Mouse (Mus musculus) Patski (cell line): ENCODE results near the gene Sytl1. TPM values are rescaled to one million over a fixed set of nuclear protein-coding genes. Genes with fewer than 3 reads are reported as not detected.

Source experiments
- ATAC-seq: fragments of 100-300 bp; one replicate; pipeline ENCODE4 v1.8.0; 2021
- CTCF ChIA-PET: fragments of 350-600 bp; sonication (Branson Sonifier 250); formaldehyde crosslinking; loops from one replicate; lab custom pipeline; 2022; ENCODE audit warnings: inconsistent platforms; lab: Charles Lee
- POLR2A ChIA-PET: fragments of 350-600 bp; sonication (Branson Sonifier 250); formaldehyde crosslinking; loops from one replicate; lab custom pipeline; 2022; ENCODE audit warnings: antibody characterized with exemption, inconsistent platforms; lab: Charles Lee
- DNase-seq: peaks from one replicate; pipeline ENCODE4 v3.0.0-alpha.2; 2011; ENCODE audit warnings: low read depth, low spot score
- H3K27me3 ChIP-seq: fragments of 371-371 bp; one replicate; pipeline ENCODE4 v1.5.1; 2021
- CTCF ChIP-seq: fragments of 100-300 bp; IDR thresholded peaks from one replicate; pipeline ENCODE4 v1.5.1; 2021
- in situ Hi-C: fragments of 300-500 bp; cut with MboI; formaldehyde crosslinking; loops from 3 replicates; pipeline ENCODE4 v1.11.1; 2018; ENCODE audit warnings: low pct_unique_long_range_greater_than_20kb, mixed read lengths
- polyA plus RNA-seq: library from polyadenylated mRNA; unstranded; gene quantifications from one replicate; pipeline ENCODE4 v1.2.3, GENCODE M21; 2021

Gene Sytl1
- polyA plus RNA-seq, 1 experiment from 2014 or later = 0.15 TPM

DNA sequence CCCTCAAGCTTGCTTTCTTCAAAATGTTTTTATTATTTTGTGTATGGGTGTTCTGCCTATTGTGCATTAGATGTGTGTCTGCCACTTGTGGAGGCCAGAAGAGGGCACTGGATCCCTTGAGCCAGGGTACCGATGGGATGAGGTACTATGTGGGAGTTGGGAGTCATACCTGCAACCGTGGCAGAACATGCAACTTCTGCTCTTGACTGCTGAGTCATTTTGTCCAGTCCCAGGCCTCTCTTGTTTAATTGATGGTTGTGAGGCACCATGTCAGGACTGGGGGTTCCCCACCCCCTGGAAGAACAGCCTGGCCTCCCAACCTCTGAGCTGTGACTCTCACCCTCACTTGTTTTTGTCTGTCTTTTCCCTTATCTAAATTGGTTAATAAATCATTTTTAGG lies 1.6 kb upstream of the Sytl1 start:
- POLR2A ChIA-PET = interaction anchor here (0.6 kb wide), 1 partner anchor 103 kb away, joined by 3 read pairs; no protein-coding TSS in a partner anchor
- no peak for TF ChIP-seq CTCF
- in situ Hi-C loops = no loop called here
- CTCF ChIA-PET = interaction anchor here (1.3 kb wide), 1 partner anchor 13 kb away, joined by 3 read pairs; no protein-coding TSS in a partner anchor
- H3K27me3 ChIP-seq = no peaks in the 10 kb centered on the region
- ATAC-seq (no peak), DNase-seq (no peak)

DNA sequence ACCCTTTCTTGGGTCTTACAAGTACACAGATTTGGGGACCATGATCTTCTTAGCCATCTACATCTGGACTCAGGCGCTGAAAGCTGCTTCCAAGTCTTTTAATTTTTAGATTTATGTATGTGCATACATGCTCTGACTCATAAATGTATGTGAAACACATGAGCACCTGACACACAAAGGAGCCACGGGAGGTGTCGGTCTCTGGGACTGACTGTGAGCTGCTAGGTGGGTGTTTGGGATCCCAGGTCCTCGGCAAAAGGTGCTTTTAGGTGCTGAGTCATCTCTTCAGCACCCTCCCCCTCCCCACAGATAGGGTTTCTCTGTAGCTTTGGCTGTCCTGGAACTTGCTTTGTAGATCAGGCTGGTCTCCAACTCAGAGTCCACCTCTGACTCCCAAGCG lies 843 bp upstream of the Sytl1 start:
- POLR2A ChIA-PET = interaction anchor here (1.2 kb wide), 1 partner anchor 9 kb away, joined by 3 read pairs; no protein-coding TSS in a partner anchor
- no peaks in the 10 kb centered on the region for H3K27me3 ChIP-seq
- no peak for DNase-seq
- CTCF ChIA-PET = interaction anchor here (1.3 kb wide), 1 partner anchor 12 kb away, joined by 3 read pairs; no protein-coding TSS in a partner anchor
- in situ Hi-C loops = no loop called here
- no peak for ATAC-seq
- TF ChIP-seq CTCF = no peak

DNA sequence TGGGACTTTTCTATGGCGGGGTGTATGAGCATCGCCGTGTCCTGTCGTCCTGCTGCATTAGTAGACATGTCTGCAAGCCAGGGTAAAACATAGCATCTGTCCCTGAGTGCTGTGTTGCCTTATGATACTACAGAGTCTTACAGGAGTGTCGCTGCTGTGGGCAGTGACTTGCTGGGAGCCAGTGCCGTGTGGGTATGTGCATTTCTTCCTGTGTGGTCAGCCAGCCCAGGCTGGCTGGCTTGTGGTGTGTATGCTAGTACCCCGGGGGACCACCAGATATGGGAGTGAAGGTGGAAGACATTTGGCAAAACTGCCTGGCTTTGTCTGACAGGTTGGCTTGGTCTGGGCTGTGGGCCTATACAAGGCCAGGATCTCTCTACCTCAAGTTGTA lies 543 bp downstream of the Sytl1 start:
- no peak for DNase-seq
- no peaks in the 10 kb centered on the region for H3K27me3 ChIP-seq
- no peak for ATAC-seq
- POLR2A ChIA-PET = no interaction called here
- in situ Hi-C loops = no loop called here
- CTCF ChIA-PET = no interaction called here
- TF ChIP-seq CTCF = no peak

DNA sequence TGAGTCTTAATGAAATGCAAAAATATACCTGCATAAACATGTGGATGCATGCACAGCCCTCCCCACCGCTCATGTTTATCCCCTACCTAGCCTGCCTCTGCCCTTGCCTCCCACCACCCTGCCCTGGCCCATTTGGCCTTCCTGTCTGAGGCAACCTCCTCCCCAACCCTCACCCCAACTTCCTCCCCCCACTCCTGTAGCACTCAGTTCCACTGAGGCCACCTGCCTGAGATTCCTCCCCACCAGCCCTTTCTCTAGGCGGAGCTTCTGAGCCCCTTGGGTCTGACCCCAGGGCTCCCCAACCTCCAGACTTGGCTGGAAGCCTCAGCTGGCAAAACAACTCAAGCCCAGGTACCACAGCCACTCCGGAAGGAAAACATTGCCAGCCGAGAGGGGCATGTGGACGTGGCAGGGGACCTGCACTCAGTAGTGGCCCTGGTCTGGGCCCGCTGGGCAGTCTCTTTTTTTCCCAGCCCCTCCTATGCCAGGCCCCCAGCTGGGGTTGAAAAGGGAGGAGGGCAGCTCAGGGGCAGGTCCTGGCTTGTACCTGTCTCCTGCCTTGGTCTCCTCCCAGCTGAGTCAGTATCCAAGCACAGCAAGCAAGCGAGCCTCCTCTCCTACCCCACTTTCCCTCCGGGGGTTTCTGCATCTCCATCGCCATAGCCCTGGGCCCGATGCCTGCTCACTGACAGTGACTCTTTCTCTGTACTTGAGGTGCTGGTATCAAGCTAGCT lies 1.1 kb downstream of the Sytl1 start:
- ChIA-PET POLR2A (no interaction called here), CTCF (interaction anchor here (2.7 kb wide), 1 partner anchor 11 kb away, joined by 12 read pairs; no protein-coding TSS in a partner anchor)
- in situ Hi-C loops = no loop called here
- DNase-seq (no peak), ATAC-seq (no peak)
- no peaks in the 10 kb centered on the region for H3K27me3 ChIP-seq
- no peak for TF ChIP-seq CTCF

DNA sequence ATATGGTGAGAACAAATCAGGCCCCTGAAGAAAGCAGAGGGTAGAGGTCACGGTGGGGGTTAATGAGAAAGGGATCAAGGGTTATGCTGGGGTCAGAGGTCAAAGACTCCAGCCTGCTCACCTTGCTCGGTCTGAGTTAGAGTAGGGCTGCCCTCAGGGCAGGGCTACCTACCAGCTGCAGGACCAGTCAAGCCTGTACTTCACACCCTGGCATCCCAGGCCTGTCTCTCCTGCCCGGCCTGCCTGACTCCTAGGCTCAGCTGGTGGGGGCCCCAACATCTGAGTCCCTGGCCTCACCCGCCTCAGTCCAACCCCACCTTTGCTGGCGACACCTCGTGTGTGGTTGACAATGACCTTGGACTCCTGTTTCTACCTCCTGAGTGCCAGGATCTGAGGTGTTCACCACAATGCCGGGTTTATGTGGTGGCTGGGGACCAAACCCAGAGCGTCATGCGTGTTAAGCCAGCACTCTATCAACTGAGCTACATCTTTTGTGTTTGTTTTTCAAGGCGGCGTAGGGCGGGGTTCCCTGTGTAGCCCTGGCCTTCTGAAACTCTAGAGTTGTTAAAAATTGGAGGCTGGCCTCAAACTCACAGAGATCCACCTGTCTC lies 5.0 kb downstream of the Sytl1 start:
- TF ChIP-seq CTCF = no peak
- in situ Hi-C loops = no loop called here
- POLR2A ChIA-PET = interaction anchor here (0.6 kb wide), 1 partner anchor 96 kb away, joined by 4 read pairs; no protein-coding TSS in a partner anchor
- no peak for DNase-seq
- H3K27me3 ChIP-seq = no peaks in the 10 kb centered on the region
- ATAC-seq = no peak
- CTCF ChIA-PET = no interaction called here

DNA sequence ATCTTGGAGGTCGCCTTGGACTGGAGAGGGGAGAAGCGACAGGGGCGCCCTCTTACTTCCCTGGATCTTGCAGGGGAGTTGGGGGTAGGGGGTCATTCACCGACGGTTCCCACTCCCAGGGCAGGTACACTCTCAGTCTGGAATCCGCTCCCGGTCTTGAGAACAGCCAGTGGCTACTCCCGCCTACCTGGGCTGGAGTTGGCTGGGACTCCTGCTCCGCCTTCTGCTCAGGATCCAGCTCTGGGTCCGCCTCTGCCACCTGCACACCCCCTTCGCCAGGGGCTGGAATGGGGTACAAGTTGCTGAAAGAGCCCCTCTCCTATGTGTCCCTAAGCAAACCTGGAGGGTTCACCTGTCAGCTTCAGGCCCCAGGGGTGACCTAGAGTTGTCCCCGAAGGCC lies 5.7 kb downstream of the Sytl1 start:
- no peak for ATAC-seq
- ChIA-PET CTCF (interaction anchor here (1.1 to 1.8 kb wide), 2 partner anchors 16 to 40 kb away, joined by 3 read pairs; no protein-coding TSS in a partner anchor), POLR2A (interaction anchor here (0.6 kb wide), 1 partner anchor 96 kb away, joined by 4 read pairs; no protein-coding TSS in a partner anchor)
- TF ChIP-seq CTCF = no peak
- no peaks in the 10 kb centered on the region for H3K27me3 ChIP-seq
- DNase-seq = no peak
- in situ Hi-C loops = no loop called here

DNA sequence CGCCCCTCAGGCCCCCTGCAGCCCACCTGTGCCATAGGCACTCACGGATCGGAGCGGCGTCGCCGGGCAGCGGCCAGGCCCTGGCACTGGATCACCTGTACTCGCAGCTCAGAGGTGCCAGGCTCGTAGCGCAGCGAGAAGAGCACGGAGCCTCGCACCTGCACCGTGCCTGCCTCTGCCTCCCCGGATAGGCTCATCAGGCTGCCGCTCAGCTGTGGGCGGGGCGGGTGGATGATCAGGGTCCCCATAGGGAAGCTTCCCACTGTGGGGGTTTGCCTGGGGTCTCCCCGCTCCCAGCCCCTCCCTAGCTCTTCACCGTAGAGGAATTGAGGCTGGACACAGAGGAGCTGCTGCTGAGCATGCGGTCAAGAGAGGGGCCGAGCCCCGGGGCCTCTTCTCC lies 6.1 kb downstream of the Sytl1 start:
- ChIA-PET CTCF (interaction anchor here (1.1 to 1.8 kb wide), 2 partner anchors 15 to 41 kb away, joined by 3 read pairs; no protein-coding TSS in a partner anchor), POLR2A (no interaction called here)
- H3K27me3 ChIP-seq = no peaks in the 10 kb centered on the region
- TF ChIP-seq CTCF = no peak
- DNase-seq = no peak
- ATAC-seq = no peak
- in situ Hi-C loops = no loop called here

DNA sequence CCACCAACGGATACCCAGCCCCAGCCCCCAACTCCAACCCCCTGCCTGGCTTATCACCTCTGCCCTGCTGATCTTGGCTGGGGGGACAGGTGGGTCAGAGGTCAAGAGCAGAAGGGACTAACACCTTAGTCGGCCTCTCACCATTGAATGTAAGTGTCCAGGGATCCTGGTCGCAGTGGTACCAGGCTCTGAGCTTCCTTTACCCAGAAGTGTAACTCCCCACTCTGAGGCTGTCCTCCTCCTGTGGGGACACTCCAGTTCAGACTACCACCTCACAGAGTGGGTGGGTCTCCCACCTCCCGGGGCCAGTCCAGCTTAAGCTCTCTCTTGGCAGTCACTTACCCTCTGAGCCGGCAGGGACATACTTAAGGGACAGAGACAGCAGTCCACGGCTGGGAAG lies 7.5 kb downstream of the Sytl1 start:
- no peak for ATAC-seq
- no peaks in the 10 kb centered on the region for H3K27me3 ChIP-seq
- no peak for DNase-seq
- no peak for TF ChIP-seq CTCF
- CTCF ChIA-PET = interaction anchor here (1.3 kb wide), 1 partner anchor 309 kb away, joined by 3 read pairs; no protein-coding TSS in a partner anchor
- POLR2A ChIA-PET = interaction anchor here (1.5 kb wide), 1 partner anchor 14 kb away, joined by 3 read pairs; no protein-coding TSS in a partner anchor
- in situ Hi-C loops = no loop called here

DNA sequence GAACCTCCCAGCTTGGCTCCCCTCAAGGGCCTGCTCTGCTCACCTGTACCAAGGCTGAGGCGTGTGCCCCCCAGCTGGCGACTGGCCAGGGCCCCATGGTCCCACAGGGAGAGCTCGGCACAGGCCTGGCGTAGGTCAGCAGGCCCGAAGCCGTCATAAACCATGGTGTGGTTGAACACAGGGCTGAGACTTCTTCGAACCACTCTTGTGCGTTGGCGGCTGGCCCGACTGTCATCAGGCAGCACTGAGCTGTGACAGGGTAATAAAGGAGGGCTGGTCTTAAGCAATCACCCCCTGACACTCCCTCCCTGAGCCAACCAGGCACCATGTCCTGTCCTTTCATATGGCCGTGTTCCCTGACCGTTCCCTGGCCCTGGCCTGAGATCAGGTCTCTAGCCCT lies 9.5 kb downstream of the Sytl1 start:
- ChIA-PET POLR2A (no interaction called here), CTCF (no interaction called here)
- DNase-seq = no peak
- TF ChIP-seq CTCF = no peak
- in situ Hi-C loops = no loop called here
- ATAC-seq = no peak
- no peaks in the 10 kb centered on the region for H3K27me3 ChIP-seq

DNA sequence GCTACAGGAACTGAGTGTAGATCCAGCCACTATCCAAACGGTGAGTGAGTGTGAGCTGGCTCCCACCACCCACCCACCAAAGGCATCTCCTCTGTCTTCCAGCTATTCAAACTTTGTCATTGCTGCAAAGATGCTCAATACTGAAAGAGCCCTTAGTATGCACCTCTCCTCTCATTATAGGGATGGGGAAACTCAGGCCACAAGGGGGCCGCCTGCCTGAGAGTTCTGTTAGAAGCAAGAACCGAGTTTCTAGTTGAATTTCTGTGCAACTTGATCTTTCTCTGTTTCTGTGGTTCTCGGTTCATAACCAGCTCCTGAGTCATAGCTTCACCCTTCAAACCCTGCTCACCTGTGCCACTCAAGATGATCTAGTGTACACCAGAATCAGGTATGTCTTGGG lies 10.8 kb downstream of the Sytl1 start:
- DNase-seq (no peak), ATAC-seq (no peak)
- in situ Hi-C loops = no loop called here
- H3K27me3 ChIP-seq = no peaks in the 10 kb centered on the region
- ChIA-PET CTCF (interaction anchor here (2.3 kb wide), 1 partner anchor 8 kb away, joined by 12 read pairs; no protein-coding TSS in a partner anchor), POLR2A (no interaction called here)
- no peak for TF ChIP-seq CTCF
